Mouse (Mus musculus) heart, adult 2 months (tissue): ENCODE measurements around the gene Fhit.

Experiments
- CTCF ChIP-seq: fragments of 200-600 bp; IDR thresholded peaks from 2 replicates; pipeline ENCODE4 v1.8.1; 2022; ENCODE audit warnings: antibody characterized with exemption, mild to moderate bottlenecking, moderate library complexity
- EP300 ChIP-seq: fragments of 200-500 bp; IDR thresholded peaks from 2 replicates; pipeline ENCODE4 v1.6.1; 2011; ENCODE audit warnings: low read depth, low read length, control low read depth; ENCODE audit not compliant: insufficient read depth
- POLR2A ChIP-seq: fragments of 200-500 bp; IDR thresholded peaks from 2 replicates; pipeline ENCODE4 v1.6.1; 2011; ENCODE audit warnings: mild to moderate bottlenecking, low read depth, low read length, control low read depth; ENCODE audit not compliant: insufficient read depth

GRCm38 (mm10) chr14:9748709-9749108, 1413.1 kb downstream of the Fhit start:
- no peak for TF ChIP-seq CTCF
- no peak for TF ChIP-seq POLR2A
- no peak for TF ChIP-seq EP300
